In genomic region chr5:99707261-99707660, GRCm38 (mm10) we compare ENCODE assay signal across 10 mouse cellular contexts. TPM values are rescaled to one million over a fixed set of nuclear protein-coding genes. Genes with fewer than 3 reads are reported as not detected.
A peak's percentile ranks its signal among the peaks of the same experiment; 100 is the strongest.
DNase-seq lines count a peak whose midpoint lies in the region; ATAC-seq lines count a peak whose summit lies in the region.
"Had no signal": no experiment of that assay in that cellular context is flagged by ENCODE, and none has a peak within 500 bp of the region (broad histone marks: within the 10 kb centered on the region; RNA-seq: fewer than 3 reads in every experiment).

No protein-coding gene starts in this region.

- intact Hi-C loops in heart, postnatal 10 days (cut with DNase I): no loop called here
- intact Hi-C loops in heart, postnatal 25 days (cut with DNase I): no loop called here

- no peaks in the 10 kb centered on the region for H3K27me3 ChIP-seq in neural tube, embryonic 11.5 days (ENCODE audit: control insufficient read depth, insufficient read depth, low read length)
- H3K27me3 ChIP-seq in forebrain, embryonic 15.5 days: no peaks in the 10 kb centered on the region
- H3K27me3 ChIP-seq: heart, embryonic 13.5 days had no signal

- H3K36me3 ChIP-seq in neural tube, embryonic 11.5 days (ENCODE audit: control insufficient read depth, insufficient read depth, low read length): no peaks in the 10 kb centered on the region
- no peaks in the 10 kb centered on the region for H3K36me3 ChIP-seq in forebrain, embryonic 15.5 days
- H3K36me3 ChIP-seq: heart, embryonic 13.5 days had no signal

- H3K4me2 ChIP-seq in neural tube, embryonic 11.5 days (ENCODE audit: low read depth): no peak overlapping the region
- no peak overlapping the region for H3K4me2 ChIP-seq in forebrain, embryonic 15.5 days (replicated peaks)
- H3K4me2 ChIP-seq: heart, embryonic 13.5 days had no signal

- H3K27ac ChIP-seq in neural tube, embryonic 11.5 days (ENCODE audit: low read depth, low read length): no peak overlapping the region
- H3K27ac ChIP-seq in forebrain, embryonic 15.5 days (replicated peaks): no peak overlapping the region
- H3K27ac ChIP-seq: heart, embryonic 13.5 days had no signal

- no peak overlapping the region for H3K9ac ChIP-seq in neural tube, embryonic 11.5 days (ENCODE audit: low read length)
- no peak overlapping the region for H3K9ac ChIP-seq in forebrain, embryonic 15.5 days (replicated peaks)
- H3K9ac ChIP-seq: heart, embryonic 13.5 days had no signal

- H3K9me3 ChIP-seq in neural tube, embryonic 11.5 days (ENCODE audit: control insufficient read depth, low read length): no peaks in the 10 kb centered on the region
- no peaks in the 10 kb centered on the region for H3K9me3 ChIP-seq in forebrain, embryonic 15.5 days
- H3K9me3 ChIP-seq: heart, embryonic 13.5 days had no signal

- no peak overlapping the region for H3K4me3 ChIP-seq in neural tube, embryonic 11.5 days (ENCODE audit: low read depth, low read length)
- no peak overlapping the region for H3K4me3 ChIP-seq in forebrain, embryonic 15.5 days
- H3K4me3 ChIP-seq: erythroblast, embryonic 14.5 days; heart, embryonic 13.5 days had no signal

- DNase-seq in heart, postnatal 10 days: peak; percentile 53 to 63
- no peak for DNase-seq in heart, postnatal 25 days (ENCODE audit: low spot score)
- peak; percentile 40 for DNase-seq in ovary, postnatal 14 days (ENCODE audit: low spot score)
- no peak for DNase-seq in ovary, adult 18-20 months (ENCODE audit: low spot score)
- peak; percentile 75 for DNase-seq in embryo, embryonic 10.5 days (ENCODE audit: low spot score)
- DNase-seq in neural tube, embryonic 11.5 days (ENCODE audit: low spot score): peak; percentile 45
- DNase-seq in spleen, postnatal 4 days (ENCODE audit: low spot score in 2 of 2): no peak

- no peaks in the 10 kb centered on the region for H3K4me1 ChIP-seq in neural tube, embryonic 11.5 days (ENCODE audit: control insufficient read depth, insufficient read depth, low read length)
- H3K4me1 ChIP-seq in forebrain, embryonic 15.5 days: no peaks in the 10 kb centered on the region
- H3K4me1 ChIP-seq: heart, embryonic 13.5 days had no signal

- ATAC-seq in neural tube, embryonic 11.5 days (ENCODE audit: insufficient read depth, low FRiP score, low TSS enrichment): no peak
- ATAC-seq in forebrain, embryonic 15.5 days (replicated peaks): no peak

- 39% methylated on average over 6 of the region's 6 CpGs for whole genome bisulfite sequencing in neural tube, embryonic 11.5 days
- WGBS in forebrain, embryonic 15.5 days: 39% methylated on average over 6 of the region's 6 CpGs

RNA-seq across cellular contexts. Expression of gene Rasgef1b, which starts 21.6 kb away (rescaled TPM):
- 10 to 100 TPM; 12.0 to 12.3 TPM for total RNA-seq in heart, postnatal 10 days (2021)
- 1 to 10 TPM; 7.4 to 7.7 TPM for total RNA-seq in heart, postnatal 25 days (2021)
- 19.9 and 20.7 TPM in 2 replicates for polyA plus RNA-seq in neural tube, embryonic 11.5 days (2014; fragmentation: Nextera tagmentation; extraction: Ambion mirVana)
- polyA plus RNA-seq in forebrain, embryonic 15.5 days (2015; fragmentation: Nextera tagmentation; extraction: Ambion mirVana): 115 and 143 TPM in 2 replicates

Comparison
In these comparisons a context has a peak if more than half of its experiments do, and no peak if none do; other contexts are left out.
1. DNase-seq: peak in heart, postnatal 10 days (2 of 2), ovary, postnatal 14 days (single experiment), embryo, embryonic 10.5 days (single experiment) and neural tube, embryonic 11.5 days (single experiment); none in heart, postnatal 25 days (single experiment), ovary, adult 18-20 months (single experiment) and spleen, postnatal 4 days (0 of 2).